In the genomic region with DNA sequence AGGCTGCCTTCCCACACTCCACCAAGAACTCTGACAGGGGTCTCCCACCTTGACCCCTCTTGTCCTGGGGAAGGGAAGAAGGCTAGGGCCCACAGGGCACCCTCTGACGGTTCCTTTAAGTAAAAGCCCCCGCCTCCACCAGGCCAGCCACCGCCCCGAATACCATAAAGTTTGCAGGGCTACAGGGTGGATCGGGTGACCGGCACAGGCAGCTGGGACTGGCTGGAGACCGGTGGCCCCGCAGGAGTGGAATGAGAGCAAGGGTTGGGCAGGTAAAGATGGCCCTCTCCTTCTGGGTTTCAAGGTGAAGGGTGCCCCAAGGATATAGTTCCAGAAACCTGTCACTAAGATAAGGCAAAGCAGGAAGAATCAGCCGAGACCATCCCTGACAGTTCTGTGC, we compare ENCODE assay signal across 9 mouse cellular contexts. TPM values are rescaled to one million over a fixed set of nuclear protein-coding genes. Genes with fewer than 3 reads are reported as not detected.
A peak's percentile ranks its signal among the peaks of the same experiment; 100 is the strongest.
DNase-seq lines count a peak whose midpoint lies in the region; ATAC-seq and TF ChIP-seq lines count a peak whose summit lies in the region.
"Had no signal": no experiment of that assay in that cellular context is flagged by ENCODE, and none has a peak within 500 bp of the region (broad histone marks: within the 10 kb centered on the region; RNA-seq: fewer than 3 reads in every experiment).

No protein-coding gene starts in this region.

- DNase-seq in hindbrain, embryonic 11.5 days (ENCODE audit: low spot score): no peak
- DNase-seq in kidney, adult 8-10 months: peak; percentile 57 to 65
- peak; percentile 41 for DNase-seq in lung, postnatal 36 days
- DNase-seq in adrenal gland, adult 18-20 months (ENCODE audit: low spot score in 2 of 2): no peak
- DNase-seq: liver, embryonic 13.5 days had no signal

- TF ChIP-seq CTCF in embryonic fibroblast, embryonic 13.5 days (IDR thresholded peaks at IDR 0.05; ENCODE audit: borderline replicate concordance, insufficient read depth, low read length): no peak

- peak overlapping the region; percentile 1; the same call in 1 of the 2 replicates for H3K9ac ChIP-seq in hindbrain, embryonic 12.5 days
- no peak overlapping the region; the same call in 1 of the 2 replicates for H3K9ac ChIP-seq in hindbrain, embryonic 11.5 days (ENCODE audit: low read depth, low read length)
- H3K9ac ChIP-seq: liver, embryonic 13.5 days had no signal

- ATAC-seq in hindbrain, embryonic 12.5 days (ENCODE audit: low FRiP score): no peak
- no peak for ATAC-seq in hindbrain, embryonic 11.5 days (ENCODE audit: low FRiP score)
- ATAC-seq in megakaryocyte-erythroid progenitor cell, adult 5-6 weeks (replicated peaks; ENCODE audit: low FRiP score, low TSS enrichment, poor library complexity, severe bottlenecking): no peak
- ATAC-seq in megakaryocyte, adult 5-6 weeks (ENCODE audit: poor library complexity, severe bottlenecking): no peak

- peak; percentile 65 for TF ChIP-seq POLR2A in embryonic fibroblast, embryonic 13.5 days (IDR thresholded peaks at IDR 0.05; ENCODE audit: low read depth, low read length)

- peak overlapping the region; percentile 1; the same call in 1 of the 2 replicates for H3K27ac ChIP-seq in hindbrain, embryonic 12.5 days
- no peak overlapping the region for H3K27ac ChIP-seq in hindbrain, embryonic 11.5 days (ENCODE audit: low read depth, low read length)
- H3K27ac ChIP-seq in embryonic fibroblast, embryonic 13.5 days (ENCODE audit: insufficient read depth, low read length): no peak overlapping the region
- H3K27ac ChIP-seq: liver, embryonic 13.5 days had no signal

- no peaks in the 10 kb centered on the region for H3K36me3 ChIP-seq in hindbrain, embryonic 12.5 days
- H3K36me3 ChIP-seq in hindbrain, embryonic 11.5 days (ENCODE audit: control insufficient read depth, insufficient read depth, low read length): no peaks in the 10 kb centered on the region
- H3K36me3 ChIP-seq: liver, embryonic 13.5 days had no signal

- no peaks in the 10 kb centered on the region for H3K9me3 ChIP-seq in hindbrain, embryonic 12.5 days (replicated peaks)
- no peaks in the 10 kb centered on the region for H3K9me3 ChIP-seq in hindbrain, embryonic 11.5 days (ENCODE audit: control insufficient read depth, low read length)
- H3K9me3 ChIP-seq: liver, embryonic 13.5 days had no signal

- H3K27me3 ChIP-seq in hindbrain, embryonic 12.5 days: peaks cover 3% of the 10 kb centered on the region; the same call in 1 of the 2 replicates
- H3K27me3 ChIP-seq in hindbrain, embryonic 11.5 days (ENCODE audit: control insufficient read depth, insufficient read depth, low read length): no peaks in the 10 kb centered on the region

- WGBS in hindbrain, embryonic 12.5 days: 8% methylated on average over 9 of the region's 9 CpGs
- WGBS in hindbrain, embryonic 11.5 days: 15% methylated on average over 9 of the region's 9 CpGs

- H3K4me3 ChIP-seq in hindbrain, embryonic 12.5 days: no peak overlapping the region
- no peak overlapping the region for H3K4me3 ChIP-seq in hindbrain, embryonic 11.5 days (ENCODE audit: low read depth, low read length)
- peak overlapping the region; percentile 12 for H3K4me3 ChIP-seq in embryonic fibroblast, embryonic 13.5 days (ENCODE audit: insufficient read depth, low read length)
- H3K4me3 ChIP-seq: liver, embryonic 13.5 days had no signal

- H3K4me2 ChIP-seq in hindbrain, embryonic 12.5 days (replicated peaks): peak overlapping the region; percentile 32
- H3K4me2 ChIP-seq in hindbrain, embryonic 11.5 days (replicated peaks; ENCODE audit: low read depth, low read length): no peak overlapping the region
- H3K4me2 ChIP-seq: liver, embryonic 13.5 days had no signal

- peaks cover 67% of the 10 kb centered on the region for H3K4me1 ChIP-seq in hindbrain, embryonic 12.5 days
- peaks cover 26% of the 10 kb centered on the region for H3K4me1 ChIP-seq in hindbrain, embryonic 11.5 days (replicated peaks; ENCODE audit: control insufficient read depth, insufficient read depth, low read length)
- H3K4me1 ChIP-seq in embryonic fibroblast, embryonic 13.5 days (ENCODE audit: control insufficient read depth, insufficient read depth, low read length): 0 out of 2 replicates have a peak, but pooled peaks cover 2% of the 10 kb centered on the region

RNA-seq across cellular contexts. Expression of a gene that starts 2.4 kb away (rescaled TPM):
- 5.1 TPM in 2 replicates for polyA plus RNA-seq in hindbrain, embryonic 12.5 days (2016; fragmentation: Nextera tagmentation; extraction: Ambion mirVana)
- 1.4 and 1.6 TPM in 2 replicates for polyA plus RNA-seq in hindbrain, embryonic 11.5 days (2014; fragmentation: Nextera tagmentation; extraction: Ambion mirVana)
- polyA plus RNA-seq in embryonic fibroblast, embryonic 13.5 days (2011; ENCODE audit: insufficient read length, low read depth, missing spikeins): 9.5 and 16.6 TPM in 2 replicates
- total RNA-seq in megakaryocyte-erythroid progenitor cell, adult 5-6 weeks (2014; fragmentation: Nextera tagmentation): 0.50 TPM in 1 of 2 replicates, not detected in the other
- total RNA-seq in megakaryocyte-erythroid progenitor cell, adult 5-6 weeks (2017): not detected in 2 replicates
- total RNA-seq in megakaryocyte, adult 5-6 weeks (2015): not detected in 2 replicates
- 0.08 TPM in 1 of 2 replicates, not detected in the other for total RNA-seq in megakaryocyte, adult 5-6 weeks (2017)
- 1 to 10 TPM; 5.1 to 6.3 TPM for total RNA-seq in adrenal gland, adult 18-20 months (2021)

RNA-seq across cellular contexts. Expression of a gene that starts 19.1 kb away (rescaled TPM):
- 19.5 and 21.9 TPM in 2 replicates for polyA plus RNA-seq in hindbrain, embryonic 12.5 days (2016; fragmentation: Nextera tagmentation; extraction: Ambion mirVana)
- 26.9 and 27.7 TPM in 2 replicates for polyA plus RNA-seq in hindbrain, embryonic 11.5 days (2014; fragmentation: Nextera tagmentation; extraction: Ambion mirVana)
- polyA plus RNA-seq in embryonic fibroblast, embryonic 13.5 days (2011; ENCODE audit: insufficient read length, low read depth, missing spikeins): 31.1 and 31.5 TPM in 2 replicates
- total RNA-seq in megakaryocyte-erythroid progenitor cell, adult 5-6 weeks (2014; fragmentation: Nextera tagmentation): 226 and 251 TPM in 2 replicates
- total RNA-seq in megakaryocyte-erythroid progenitor cell, adult 5-6 weeks (2017): 103 and 192 TPM in 2 replicates
- total RNA-seq in megakaryocyte, adult 5-6 weeks (2015): 6.8 and 11.1 TPM in 2 replicates
- 8.7 and 9.9 TPM in 2 replicates for total RNA-seq in megakaryocyte, adult 5-6 weeks (2017)
- total RNA-seq in adrenal gland, adult 18-20 months (2021): 10 to 100 TPM; 38.0 to 41.1 TPM

RNA-seq across cellular contexts. Expression of a gene that starts 26.0 kb away (rescaled TPM):
- polyA plus RNA-seq in hindbrain, embryonic 12.5 days (2016; fragmentation: Nextera tagmentation; extraction: Ambion mirVana): 1.2 and 1.4 TPM in 2 replicates
- polyA plus RNA-seq in hindbrain, embryonic 11.5 days (2014; fragmentation: Nextera tagmentation; extraction: Ambion mirVana): 0.18 and 0.39 TPM in 2 replicates
- 0.40 and 0.76 TPM in 2 replicates for polyA plus RNA-seq in embryonic fibroblast, embryonic 13.5 days (2011; ENCODE audit: insufficient read length, low read depth, missing spikeins)
- total RNA-seq in megakaryocyte-erythroid progenitor cell, adult 5-6 weeks (2014; fragmentation: Nextera tagmentation): 5.1 and 9.4 TPM in 2 replicates
- 0.61 and 3.3 TPM in 2 replicates for total RNA-seq in megakaryocyte-erythroid progenitor cell, adult 5-6 weeks (2017)
- 1.5 and 1.9 TPM in 2 replicates for total RNA-seq in megakaryocyte, adult 5-6 weeks (2015)
- 0.18 and 0.57 TPM in 2 replicates for total RNA-seq in megakaryocyte, adult 5-6 weeks (2017)
- total RNA-seq in adrenal gland, adult 18-20 months (2021): 1 to 10 TPM; 1.4 to 1.7 TPM

RNA-seq across cellular contexts. Expression of a gene that starts 27.9 kb away (rescaled TPM):
- 13.5 and 15.0 TPM in 2 replicates for polyA plus RNA-seq in hindbrain, embryonic 12.5 days (2016; fragmentation: Nextera tagmentation; extraction: Ambion mirVana)
- 10.5 and 11.3 TPM in 2 replicates for polyA plus RNA-seq in hindbrain, embryonic 11.5 days (2014; fragmentation: Nextera tagmentation; extraction: Ambion mirVana)
- polyA plus RNA-seq in embryonic fibroblast, embryonic 13.5 days (2011; ENCODE audit: insufficient read length, low read depth, missing spikeins): 11.3 and 15.4 TPM in 2 replicates
- 46.2 and 49.0 TPM in 2 replicates for total RNA-seq in megakaryocyte-erythroid progenitor cell, adult 5-6 weeks (2014; fragmentation: Nextera tagmentation)
- total RNA-seq in megakaryocyte-erythroid progenitor cell, adult 5-6 weeks (2017): 15.8 and 25.8 TPM in 2 replicates
- 7.2 and 15.3 TPM in 2 replicates for total RNA-seq in megakaryocyte, adult 5-6 weeks (2015)
- total RNA-seq in megakaryocyte, adult 5-6 weeks (2017): 6.9 and 10.1 TPM in 2 replicates
- 10 to 100 TPM; 13.3 to 16.5 TPM for total RNA-seq in adrenal gland, adult 18-20 months (2021)

RNA-seq across cellular contexts. Expression of a gene that starts 28.6 kb away (rescaled TPM):
- polyA plus RNA-seq in hindbrain, embryonic 12.5 days (2016; fragmentation: Nextera tagmentation; extraction: Ambion mirVana): 516 and 531 TPM in 2 replicates
- polyA plus RNA-seq in hindbrain, embryonic 11.5 days (2014; fragmentation: Nextera tagmentation; extraction: Ambion mirVana): 529 and 534 TPM in 2 replicates
- polyA plus RNA-seq in embryonic fibroblast, embryonic 13.5 days (2011; ENCODE audit: insufficient read length, low read depth, missing spikeins): 388 and 402 TPM in 2 replicates
- 204 and 225 TPM in 2 replicates for total RNA-seq in megakaryocyte-erythroid progenitor cell, adult 5-6 weeks (2014; fragmentation: Nextera tagmentation)
- total RNA-seq in megakaryocyte-erythroid progenitor cell, adult 5-6 weeks (2017): 215 and 228 TPM in 2 replicates
- 749 and 768 TPM in 2 replicates for total RNA-seq in megakaryocyte, adult 5-6 weeks (2015)
- total RNA-seq in megakaryocyte, adult 5-6 weeks (2017): 859 and 871 TPM in 2 replicates
- 100 to 1,000 TPM; 238 to 263 TPM for total RNA-seq in adrenal gland, adult 18-20 months (2021)

Comparison
In these comparisons a context has a peak if more than half of its experiments do, and no peak if none do; other contexts are left out.
1. DNase-seq: peak in kidney, adult 8-10 months (2 of 2) and lung, postnatal 36 days (single experiment); none in hindbrain, embryonic 11.5 days (single experiment) and adrenal gland, adult 18-20 months (0 of 2).
2. RNA of a gene that starts 2.4 kb away (total RNA-seq): 5.1 to 6.3 TPM in adrenal gland, adult 18-20 months; 0.50 TPM in megakaryocyte-erythroid progenitor cell, adult 5-6 weeks and 0.08 TPM in megakaryocyte, adult 5-6 weeks; every median in the first group is over 4 times any median in the second.